Mouse (Mus musculus) limb, embryonic 10.5 days (tissue): Measurements from ENCODE around the gene Tuba1a. TPM values are rescaled to one million over a fixed set of nuclear protein-coding genes. Genes with fewer than 3 reads are reported as not detected.
"Not testable (repeated sequence)": the region's sequence is repeated elsewhere in the genome, so short reads cannot be mapped to it uniquely, and the experiment has no call there.

ENCODE experiments used
- DNase-seq: peaks from one replicate; pipeline ENCODE4 v3.0.0-alpha.2; 2017; ENCODE audit warnings: low spot score
- H3K27ac ChIP-seq: fragments of 300-500 bp; sonication (generic); 2 replicates; pipeline ENCODE4 v1.5.1; 2016; ENCODE audit warnings: mild to moderate bottlenecking
- H3K27me3 ChIP-seq: fragments of 300-500 bp; sonication (generic); 2 replicates; pipeline ENCODE4 v1.6.1; 2016; ENCODE audit warnings: low read depth, mild to moderate bottlenecking; ENCODE audit not compliant: poor library complexity, severe bottlenecking
- H3K36me3 ChIP-seq: fragments of 300-500 bp; sonication (generic); 2 replicates; pipeline ENCODE4 v1.6.1; 2016; ENCODE audit warnings: mild to moderate bottlenecking, moderate library complexity
- H3K4me1 ChIP-seq: fragments of 300-500 bp; sonication (generic); 2 replicates; pipeline ENCODE4 v1.6.1; 2016
- H3K4me3 ChIP-seq: fragments of 300-500 bp; sonication (generic); 2 replicates; pipeline ENCODE4 v1.5.1; 2016; ENCODE audit warnings: mild to moderate bottlenecking, moderate library complexity
- H3K9me3 ChIP-seq: fragments of 300-500 bp; sonication (generic); replicated peaks from 2 replicates; pipeline ENCODE4 v1.6.1; 2016; ENCODE audit warnings: mild to moderate bottlenecking
- WGBS: fragments of 180-500 bp; shearing (Covaris S2); methylation state at CpG from one replicate; pipeline ENCODE4 v1.1.7; 2016; 5-methylcytosine and 5-hydroxymethylcytosine counted together
- polyA plus RNA-seq: library from polyadenylated mRNA; unstranded; fragments of >200 nt; fragmentation: Nextera tagmentation; extraction: Ambion mirVana; gene quantifications from 2 replicates; pipeline ENCODE4 v1.2.1, GENCODE M21; 2016

The Tuba1a gene
- polyA plus RNA-seq, 1 experiment from 2014 or later, result 1,475 TPM

DNA sequence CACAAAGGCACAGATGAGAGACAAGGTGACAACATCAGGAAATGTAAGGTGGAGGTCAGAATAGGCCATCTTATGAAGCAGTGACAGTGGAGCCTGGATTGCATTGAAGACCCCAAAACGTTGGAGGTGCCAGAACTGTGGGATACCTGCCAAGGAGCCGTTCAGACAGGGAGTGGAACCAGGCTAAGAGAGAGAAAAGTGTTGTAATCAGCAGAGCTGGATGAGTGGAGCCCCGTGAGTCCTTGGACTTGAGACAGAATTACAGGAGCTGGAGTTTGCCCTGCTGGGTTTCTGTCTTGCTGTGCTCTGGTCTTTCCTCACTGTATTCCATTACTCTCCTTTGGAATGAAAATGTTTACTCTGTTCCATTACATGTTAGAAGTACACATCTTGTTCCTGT lies 30.9 kb downstream of the Tuba1a start:
- DNase-seq, result no peak
- no peak overlapping the region for H3K27ac ChIP-seq
- H3K36me3 ChIP-seq, result peaks cover 7% of the 10 kb centered on the region; the same call in 1 of the 2 replicates
- H3K9me3 ChIP-seq, result no peaks in the 10 kb centered on the region
- WGBS, result 67% methylated on average over 3 of the region's 3 CpGs
- peaks cover 6% of the 10 kb centered on the region; the same call in 1 of the 2 replicates for H3K4me1 ChIP-seq
- H3K27me3 ChIP-seq, result no peaks in the 10 kb centered on the region
- H3K4me3 ChIP-seq, result no peak overlapping the region

DNA sequence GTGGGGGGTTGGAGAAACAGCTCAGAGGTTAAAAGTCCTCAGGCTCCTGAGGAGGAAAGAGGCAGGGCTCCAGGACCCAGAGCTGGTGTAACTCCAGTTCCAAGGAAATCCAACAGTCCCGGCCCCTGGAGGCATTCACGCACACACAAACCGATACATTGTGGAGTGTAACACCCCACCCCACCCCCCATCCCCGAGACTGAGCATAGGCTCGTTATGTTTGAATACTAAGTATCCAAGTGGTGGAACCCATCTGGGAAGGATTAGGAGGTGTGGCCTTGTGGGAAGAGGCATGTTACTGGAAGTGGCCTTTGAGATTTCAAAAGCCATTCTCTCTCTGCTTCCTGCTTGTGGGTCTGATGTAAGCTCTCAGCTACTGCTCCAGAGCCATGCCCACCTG lies 32.0 kb downstream of the Tuba1a start:
- H3K27me3 ChIP-seq, result no peaks in the 10 kb centered on the region
- H3K27ac ChIP-seq, result no peak overlapping the region
- 80% methylated on average over 5 of the region's 5 CpGs for WGBS
- peaks cover 13% of the 10 kb centered on the region for H3K4me1 ChIP-seq
- H3K4me3 ChIP-seq, result no peak overlapping the region
- H3K9me3 ChIP-seq, result no peaks in the 10 kb centered on the region
- peaks cover 7% of the 10 kb centered on the region; the same call in 1 of the 2 replicates for H3K36me3 ChIP-seq
- no peak for DNase-seq

DNA sequence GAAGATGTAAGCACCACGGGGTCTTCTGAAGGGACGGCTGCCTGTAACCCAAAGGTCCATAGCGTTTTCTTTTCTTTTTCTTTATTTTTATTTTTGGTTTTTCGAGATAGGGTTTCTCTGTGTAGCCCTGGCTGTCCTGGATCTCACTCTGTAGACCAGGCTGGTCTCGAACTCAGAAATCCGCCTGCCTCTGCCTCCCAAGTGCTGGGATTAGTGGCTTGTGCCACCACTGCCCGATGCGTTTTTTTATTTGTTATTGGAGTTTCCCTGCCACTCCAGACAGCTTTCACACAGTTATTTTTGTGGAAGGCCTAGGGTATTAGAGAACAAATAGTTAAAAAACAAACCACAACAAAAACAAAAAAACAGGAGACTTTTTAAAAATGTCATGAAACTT lies 35.0 kb downstream of the Tuba1a start:
- WGBS, result 27% methylated on average over 8 of the region's 8 CpGs
- H3K9me3 ChIP-seq, DNase-seq, H3K27me3 ChIP-seq: not testable (repeated sequence)
- H3K4me3 ChIP-seq, result peak overlapping the region; percentile 80
- H3K27ac ChIP-seq, result peak overlapping the region; percentile 94
- peaks cover 20% of the 10 kb centered on the region for H3K4me1 ChIP-seq
- peaks cover 27% of the 10 kb centered on the region for H3K36me3 ChIP-seq

DNA sequence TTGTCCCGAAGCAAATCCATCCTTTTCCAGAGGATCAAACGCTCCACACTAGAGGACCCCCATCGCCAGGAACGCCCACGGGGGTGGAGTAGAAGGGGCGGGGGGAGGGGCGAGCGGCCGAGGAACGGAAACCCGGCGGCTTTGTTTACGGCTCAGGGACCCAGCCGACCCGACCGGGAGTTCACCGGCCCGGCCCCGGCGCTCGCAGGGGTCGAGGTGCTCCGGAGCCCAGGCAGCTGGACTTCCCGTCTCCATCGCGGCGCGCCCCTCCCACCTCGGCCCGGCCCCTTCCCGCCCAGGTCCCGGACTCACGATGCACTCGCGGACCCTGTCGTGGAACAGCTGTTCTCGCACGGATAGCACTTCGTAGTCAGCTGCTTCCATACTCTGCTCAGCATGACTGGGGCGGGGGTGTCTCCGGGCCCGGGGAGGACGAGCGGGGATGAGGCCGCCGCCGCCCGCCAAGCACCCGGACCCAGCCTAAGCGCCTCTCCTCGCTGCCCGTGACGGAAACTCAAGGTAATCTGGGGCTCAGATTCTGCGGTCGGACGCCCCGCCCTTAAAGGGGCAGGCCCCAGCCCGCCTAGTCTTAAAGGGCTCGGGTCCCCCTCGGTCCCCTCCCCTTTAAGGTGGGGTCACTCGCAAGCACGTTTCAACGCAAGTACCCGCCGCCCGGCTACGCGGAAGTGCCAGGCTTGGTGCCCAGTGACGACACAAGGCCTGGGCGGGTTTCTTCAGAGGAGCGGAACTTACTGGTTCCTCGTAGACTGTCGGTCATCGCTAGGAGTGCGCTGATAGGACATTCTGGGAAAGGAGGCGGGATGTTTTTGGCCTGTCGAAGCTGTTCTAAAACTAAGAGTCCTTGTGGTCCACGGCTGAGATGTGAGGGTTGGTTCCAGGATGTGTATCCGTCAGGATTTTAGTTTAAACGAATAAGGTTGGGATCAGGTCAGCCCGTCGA lies 35.7 kb downstream of the Tuba1a start, which contains the start of gene Lmbr1l:
Gene Lmbr1l (minus strand): TSS at position 694 of the 961 bp plus-strand sequence.
- H3K4me1 ChIP-seq, result peaks cover 20% of the 10 kb centered on the region
- WGBS, result under 1% methylated on average over 79 of the region's 82 CpGs

DNA sequence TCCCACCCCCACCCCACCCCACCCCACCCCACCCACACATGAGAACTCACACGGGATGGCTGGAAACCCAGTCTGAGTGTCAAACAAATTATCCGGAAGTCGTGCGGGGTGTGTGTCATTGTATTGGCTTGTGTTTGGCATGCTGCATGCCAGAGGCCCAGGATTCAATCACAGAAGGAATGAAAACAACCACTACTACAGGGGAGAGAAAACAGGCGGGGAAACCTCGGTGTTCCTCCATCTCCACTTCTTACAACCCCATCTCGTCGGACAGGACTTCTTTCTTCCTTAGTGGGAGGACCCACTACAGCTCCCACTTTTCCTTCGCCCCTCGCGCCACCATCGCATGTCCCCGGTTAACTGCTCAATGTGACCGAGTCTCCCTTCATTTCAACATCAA lies 36.4 kb downstream of the Tuba1a start:
- under 1% methylated on average over 14 of the region's 14 CpGs for WGBS
- DNase-seq, result no peak

More for the DNA sequence above, 35.7 kb downstream of the Tuba1a start, which contains the start of gene Lmbr1l:
- no peaks in the 10 kb centered on the region for H3K27me3 ChIP-seq
- peak within 1 kb of the TSS; percentile 94 for H3K27ac ChIP-seq
- H3K4me3 ChIP-seq, result peak within 1 kb of the TSS; percentile 80
- peaks cover 33% of the 10 kb centered on the region for H3K36me3 ChIP-seq
- DNase-seq, result peak; percentile 96
- H3K9me3 ChIP-seq, result no peaks in the 10 kb centered on the region

DNA sequence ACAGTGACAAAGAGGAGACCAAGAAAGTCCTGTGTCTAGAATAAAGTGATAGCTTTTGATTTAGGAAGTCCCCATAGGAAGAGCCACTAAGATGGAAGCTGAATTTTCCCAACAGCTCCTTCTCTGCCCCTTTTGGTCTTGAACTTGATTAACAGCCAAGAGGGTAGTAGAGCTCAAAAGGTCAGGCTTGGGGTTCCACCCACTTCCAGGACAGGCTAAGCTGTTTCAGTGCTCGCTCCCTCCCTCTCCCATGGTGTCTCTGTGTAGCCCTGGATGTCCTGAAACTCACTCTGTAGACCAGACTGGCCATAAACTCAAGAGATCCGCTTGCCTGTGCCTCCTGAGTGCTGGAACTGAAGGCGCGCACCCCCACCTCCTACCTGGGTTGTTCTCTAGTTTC lies 37.5 kb downstream of the Tuba1a start:
- Histone ChIP-seq H3K4me1 (peaks cover 20% of the 10 kb centered on the region), H3K4me3 (peak overlapping the region; percentile 80), H3K27ac (no peak overlapping the region), H3K9me3 (no peaks in the 10 kb centered on the region), H3K27me3 (no peaks in the 10 kb centered on the region), H3K36me3 (peaks cover 47% of the 10 kb centered on the region)
- WGBS, result 85% methylated on average over 4 of the region's 4 CpGs
- DNase-seq, result no peak

More for the DNA sequence above, 36.4 kb downstream of the Tuba1a start:
- Histone ChIP-seq H3K4me3 (peak overlapping the region; percentile 80), H3K36me3 (peaks cover 41% of the 10 kb centered on the region), H3K9me3 (no peaks in the 10 kb centered on the region), H3K27me3 (no peaks in the 10 kb centered on the region), H3K27ac (peak overlapping the region; percentile 94), H3K4me1 (peaks cover 20% of the 10 kb centered on the region)

DNA sequence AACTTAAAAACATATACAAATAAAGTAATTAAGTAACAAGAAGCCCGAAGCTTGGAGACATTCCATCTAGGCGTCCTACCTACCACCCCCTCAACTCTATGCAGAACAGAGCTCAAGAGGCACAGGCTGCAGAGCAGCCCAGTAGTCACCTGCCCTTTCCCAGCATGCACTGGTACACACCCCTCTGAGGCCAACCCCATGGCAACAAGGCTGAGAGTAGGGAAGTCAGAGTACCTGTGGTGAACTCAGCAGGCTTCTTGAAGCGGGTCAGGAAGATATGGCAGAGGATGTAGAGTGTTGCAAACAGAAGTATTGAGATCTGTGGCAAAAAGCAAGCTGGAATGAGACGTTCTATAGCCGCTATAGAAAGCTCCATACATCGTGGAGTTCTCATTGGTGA lies 38.6 kb downstream of the Tuba1a start:
- Histone ChIP-seq H3K36me3 (peaks cover 58% of the 10 kb centered on the region), H3K9me3 (no peaks in the 10 kb centered on the region), H3K27ac (no peak overlapping the region), H3K27me3 (no peaks in the 10 kb centered on the region), H3K4me1 (peaks cover 20% of the 10 kb centered on the region), H3K4me3 (no peak overlapping the region)
- 93% methylated on average over 6 of the region's 6 CpGs for WGBS
- no peak for DNase-seq

DNA sequence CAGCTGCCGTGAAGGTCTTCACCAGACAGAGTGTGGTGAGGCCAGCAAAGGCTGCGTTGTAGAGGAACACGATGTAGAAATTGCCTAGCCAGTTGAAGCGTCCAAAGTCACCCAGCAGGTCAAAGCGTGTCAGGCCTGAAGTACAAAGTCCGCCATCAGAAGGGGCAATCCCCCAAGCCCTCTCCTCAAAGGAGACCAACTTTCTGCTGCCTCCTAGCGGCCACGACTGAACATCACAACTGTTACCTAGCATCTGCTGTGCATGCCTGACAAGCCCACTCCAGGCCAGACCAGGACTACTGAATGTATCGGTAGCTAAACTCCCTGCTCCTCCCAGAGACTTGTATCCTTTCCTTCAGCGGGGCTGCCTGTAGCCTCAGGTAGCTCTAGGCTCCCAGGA lies 48.8 kb downstream of the Tuba1a start:
- Histone ChIP-seq H3K36me3 (peaks cover 72% of the 10 kb centered on the region), H3K9me3 (no peaks in the 10 kb centered on the region)
- WGBS, result 31% methylated on average over 10 of the region's 10 CpGs

DNA sequence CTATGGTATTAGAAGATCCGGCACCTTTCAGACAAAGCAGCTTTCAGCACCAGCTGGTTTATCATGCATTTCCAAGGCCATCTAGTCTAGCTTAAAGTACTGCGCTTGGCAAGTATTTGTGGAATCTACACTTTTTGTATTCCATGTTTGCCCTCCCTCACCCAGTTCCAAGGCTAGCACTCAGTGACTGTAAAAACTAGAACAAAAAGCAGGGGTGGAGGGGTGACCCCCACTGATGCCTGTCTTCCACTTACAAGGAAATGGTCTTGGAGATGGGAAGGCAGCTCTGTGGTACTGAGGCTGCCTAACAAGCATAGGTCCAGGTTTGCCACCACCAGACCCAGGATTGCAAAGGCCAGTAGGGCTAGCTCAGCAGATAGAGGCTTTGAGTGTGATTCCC lies 50.9 kb downstream of the Tuba1a start:
- Histone ChIP-seq H3K36me3 (peaks cover 51% of the 10 kb centered on the region), H3K27me3 (peaks cover 33% of the 10 kb centered on the region), H3K9me3 (no peaks in the 10 kb centered on the region), H3K27ac (no peak overlapping the region), H3K4me1 (peaks cover 11% of the 10 kb centered on the region), H3K4me3 (no peak overlapping the region)
- WGBS, result 94% methylated on average over 2 of the region's 2 CpGs
- DNase-seq, result no peak

More for the DNA sequence above, 48.8 kb downstream of the Tuba1a start:
- DNase-seq, result peak; percentile 74
- H3K27ac ChIP-seq, result no peak overlapping the region
- no peak overlapping the region for H3K4me3 ChIP-seq
- H3K4me1 ChIP-seq, result no peaks in the 10 kb centered on the region
- peaks cover 12% of the 10 kb centered on the region for H3K27me3 ChIP-seq

DNA sequence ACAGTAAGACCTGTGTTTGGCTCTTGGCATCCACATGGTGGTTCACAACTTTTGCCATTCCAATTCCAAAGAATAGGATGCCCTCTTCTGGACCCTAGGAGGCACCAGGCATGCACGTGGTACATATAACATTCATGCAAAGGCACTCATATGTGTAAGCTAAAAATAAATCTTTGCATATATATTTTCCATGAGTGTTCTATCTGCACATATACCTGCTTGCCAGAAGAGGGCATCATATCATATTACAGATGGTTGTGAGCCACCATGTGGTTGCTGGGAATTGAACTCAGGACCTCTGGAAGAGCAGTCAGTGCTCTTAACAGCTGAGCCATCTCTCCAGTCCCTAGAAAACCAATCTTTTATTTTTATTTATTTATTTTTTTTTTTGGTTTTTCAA lies 52.0 kb downstream of the Tuba1a start:
- H3K27ac ChIP-seq, result no peak overlapping the region
- H3K4me1 ChIP-seq, result peaks cover 18% of the 10 kb centered on the region
- H3K9me3 ChIP-seq, result no peaks in the 10 kb centered on the region
- DNase-seq, result no peak
- no peak overlapping the region for H3K4me3 ChIP-seq
- peaks cover 44% of the 10 kb centered on the region for H3K27me3 ChIP-seq
- WGBS, result 60% methylated on average over 1 of the region's 1 CpGs
- peaks cover 41% of the 10 kb centered on the region for H3K36me3 ChIP-seq

Other genes starting within 250 kb of the Tuba1a start
- 0.34 and 0.64 TPM in 2 replicates for gene Ccdc65, start 245.5 kb downstream of the Tuba1a start, polyA plus RNA-seq
- 26.8 and 28.9 TPM in 2 replicates for gene Fkbp11, start 225.5 kb downstream of the Tuba1a start, polyA plus RNA-seq
- gene Arf3, start 190.5 kb downstream of the Tuba1a start, polyA plus RNA-seq, result 44.3 and 49.1 TPM in 2 replicates
- 0.62 and 0.99 TPM in 2 replicates for gene Wnt10b, start 175.6 kb downstream of the Tuba1a start, polyA plus RNA-seq
- gene Wnt1, start 163.8 kb downstream of the Tuba1a start, polyA plus RNA-seq, result not detected in 2 replicates
- not detected in 2 replicates for gene Ddn, start 144.2 kb downstream of the Tuba1a start, polyA plus RNA-seq
- gene Prkag1, start 122.2 kb downstream of the Tuba1a start, polyA plus RNA-seq, result 92.3 and 97.7 TPM in 2 replicates
- gene Kmt2d, start 82.5 kb downstream of the Tuba1a start, polyA plus RNA-seq, result 12.6 and 13.6 TPM in 2 replicates
- 27.9 and 34.3 TPM in 2 replicates for gene Rhebl1, start 59.2 kb downstream of the Tuba1a start, polyA plus RNA-seq
- gene Dhh, start 55.2 kb downstream of the Tuba1a start, polyA plus RNA-seq, result 0.40 and 0.46 TPM in 2 replicates
- gene Lmbr1l, start 35.5 kb downstream of the Tuba1a start, polyA plus RNA-seq, result 23.9 and 28.3 TPM in 2 replicates
- 2,301 and 2,452 TPM in 2 replicates for gene Tuba1b, start 19.1 kb downstream of the Tuba1a start, polyA plus RNA-seq
- not detected in 2 replicates for gene Gm49450, start 152 bp downstream of the Tuba1a start, polyA plus RNA-seq
- gene Tuba1c, start 76.2 kb upstream of the Tuba1a start, polyA plus RNA-seq, result 133 and 138 TPM in 2 replicates
- gene Prph, start 101.5 kb upstream of the Tuba1a start, polyA plus RNA-seq, result 0.16 TPM in 1 of 2 replicates, not detected in the other
- 54.8 and 56.2 TPM in 2 replicates for gene Troap, start 120.9 kb upstream of the Tuba1a start, polyA plus RNA-seq
- gene C1ql4, start 134.1 kb upstream of the Tuba1a start, polyA plus RNA-seq, result 0.15 and 0.23 TPM in 2 replicates
- gene Dnajc22, start 139.5 kb upstream of the Tuba1a start, polyA plus RNA-seq, result 1.4 and 2.1 TPM in 2 replicates
- 60.5 and 64.1 TPM in 2 replicates for gene Spats2, start 172.2 kb upstream of the Tuba1a start, polyA plus RNA-seq